Mouse (Mus musculus): Measurements from ENCODE around the gene Atf6.

- no peak for TF ChIP-seq CTCF (IDR thresholded peaks at IDR 0.05; ENCODE audit: low read depth, low read length)
- TF ChIP-seq POLR2A (IDR thresholded peaks at IDR 0.05; ENCODE audit: borderline replicate concordance, low read depth, low read length), result no peak
Measured at GRCm38 (mm10) chr1:170721560-170721959, 146.0 kb downstream of the Atf6 start.
